Mouse (Mus musculus): ENCODE results near the gene Pald1. TPM values are rescaled to one million over a fixed set of nuclear protein-coding genes. Genes with fewer than 3 reads are reported as not detected.

The Pald1 gene
- polyA plus RNA-seq, 1 experiment from 2014 or later = 20.2 TPM

- no peaks in the 10 kb centered on the region for H3K27me3 ChIP-seq (ENCODE audit: insufficient read depth, low read length)
- no peak overlapping the region for H3K4me2 ChIP-seq (ENCODE audit: low read length)
- H3K9me3 ChIP-seq (replicated peaks; ENCODE audit: low read length) = no peaks in the 10 kb centered on the region
- peak; percentile 57; the same call in 1 of the 2 replicates for ATAC-seq (replicated peaks; ENCODE audit: low FRiP score, low read depth)
- peak; percentile 95 for DNase-seq (ENCODE audit: low spot score)
- TF ChIP-seq CTCF (IDR thresholded peaks at IDR 0.05; ENCODE audit: low read depth) = peak; percentile 94
- 0 out of 2 replicates have a peak, but pooled peaks cover 4% of the 10 kb centered on the region for H3K4me1 ChIP-seq (replicated peaks; ENCODE audit: insufficient read depth, low read length)
- H3K36me3 ChIP-seq (ENCODE audit: insufficient read depth, low read length) = no peaks in the 10 kb centered on the region
- H3K27ac ChIP-seq = no peak overlapping the region
- no peak overlapping the region for H3K4me3 ChIP-seq (replicated peaks; ENCODE audit: low read depth, low read length)
- H3K9ac ChIP-seq (ENCODE audit: low read depth, low read length) = no peak overlapping the region
- 25% methylated on average over 13 of the region's 13 CpGs for whole genome bisulfite sequencing
Observed at GRCm38 (mm10) chr10:61399156-61399734, 15.9 kb upstream of the Pald1 start.

- no peak for ATAC-seq (replicated peaks; ENCODE audit: low FRiP score, low read depth)
- Histone ChIP-seq H3K4me2 (ENCODE audit: low read length) (no peak overlapping the region), H3K4me1 (replicated peaks; ENCODE audit: insufficient read depth, low read length) (0 out of 2 replicates have a peak, but pooled peaks cover 4% of the 10 kb centered on the region), H3K9me3 (replicated peaks; ENCODE audit: low read length) (no peaks in the 10 kb centered on the region), H3K27ac (no peak overlapping the region), H3K9ac (ENCODE audit: low read depth, low read length) (0 out of 2 replicates have a peak overlapping the region, but pooled peaks have one; percentile 35), H3K4me3 (replicated peaks; ENCODE audit: low read depth, low read length) (no peak overlapping the region), H3K27me3 (ENCODE audit: insufficient read depth, low read length) (no peaks in the 10 kb centered on the region), H3K36me3 (ENCODE audit: insufficient read depth, low read length) (no peaks in the 10 kb centered on the region)
- TF ChIP-seq CTCF (IDR thresholded peaks at IDR 0.05; ENCODE audit: low read depth) = no peak
- DNase-seq (ENCODE audit: low spot score) = no peak
- WGBS = 56% methylated on average over 3 of the region's 3 CpGs
Observed at GRCm38 (mm10) chr10:61398125-61398524, 14.8 kb upstream of the Pald1 start.

- no peaks in the 10 kb centered on the region for H3K36me3 ChIP-seq (ENCODE audit: insufficient read depth, low read length)
- no peak overlapping the region for H3K9ac ChIP-seq (ENCODE audit: low read depth, low read length)
- H3K4me1 ChIP-seq (replicated peaks; ENCODE audit: insufficient read depth, low read length) = peaks cover 9% of the 10 kb centered on the region; the same call in 1 of the 2 replicates
- TF ChIP-seq CTCF (IDR thresholded peaks at IDR 0.05; ENCODE audit: low read depth) = no peak
- no peak overlapping the region for H3K4me3 ChIP-seq (replicated peaks; ENCODE audit: low read depth, low read length)
- no peaks in the 10 kb centered on the region for H3K9me3 ChIP-seq (replicated peaks; ENCODE audit: low read length)
- DNase-seq (ENCODE audit: low spot score) = no peak
- H3K4me2 ChIP-seq (ENCODE audit: low read length) = no peak overlapping the region
- 20% methylated on average over 9 of the region's 9 CpGs for WGBS
- no peak; the same call in 1 of the 2 replicates for ATAC-seq (replicated peaks; ENCODE audit: low FRiP score, low read depth)
- H3K27ac ChIP-seq = no peak overlapping the region
- no peaks in the 10 kb centered on the region for H3K27me3 ChIP-seq (ENCODE audit: insufficient read depth, low read length)
Observed at GRCm38 (mm10) chr10:61394476-61395136, 11.3 kb upstream of the Pald1 start.

GRCm38 (mm10) chr10:61392584-61392983 lies 9.3 kb upstream of the Pald1 start:
- H3K9ac ChIP-seq (ENCODE audit: low read depth, low read length) = no peak overlapping the region
- H3K4me2 ChIP-seq (ENCODE audit: low read length) = no peak overlapping the region
- no peaks in the 10 kb centered on the region for H3K9me3 ChIP-seq (replicated peaks; ENCODE audit: low read length)
- no peaks in the 10 kb centered on the region for H3K36me3 ChIP-seq (ENCODE audit: insufficient read depth, low read length)
- no peak overlapping the region for H3K4me3 ChIP-seq (replicated peaks; ENCODE audit: low read depth, low read length)
- no peaks in the 10 kb centered on the region for H3K27me3 ChIP-seq (ENCODE audit: insufficient read depth, low read length)
- 31% methylated on average over 4 of the region's 4 CpGs for WGBS
- TF ChIP-seq CTCF (IDR thresholded peaks at IDR 0.05; ENCODE audit: low read depth) = no peak
- DNase-seq (ENCODE audit: low spot score) (peak; percentile 57), ATAC-seq (replicated peaks; ENCODE audit: low FRiP score, low read depth) (no peak)
- no peak overlapping the region for H3K27ac ChIP-seq
- peaks cover 9% of the 10 kb centered on the region; the same call in 1 of the 2 replicates for H3K4me1 ChIP-seq (replicated peaks; ENCODE audit: insufficient read depth, low read length)

GRCm38 (mm10) chr10:61390148-61390547 lies 6.8 kb upstream of the Pald1 start:
- Histone ChIP-seq H3K9ac (ENCODE audit: low read depth, low read length) (no peak overlapping the region), H3K4me3 (replicated peaks; ENCODE audit: low read depth, low read length) (no peak overlapping the region), H3K9me3 (replicated peaks; ENCODE audit: low read length) (no peaks in the 10 kb centered on the region), H3K36me3 (ENCODE audit: insufficient read depth, low read length) (no peaks in the 10 kb centered on the region), H3K4me2 (ENCODE audit: low read length) (no peak overlapping the region), H3K27ac (no peak overlapping the region), H3K27me3 (ENCODE audit: insufficient read depth, low read length) (no peaks in the 10 kb centered on the region), H3K4me1 (replicated peaks; ENCODE audit: insufficient read depth, low read length) (peaks cover 9% of the 10 kb centered on the region; the same call in 1 of the 2 replicates)
- WGBS = 71% methylated on average over 2 of the region's 2 CpGs
- TF ChIP-seq CTCF (IDR thresholded peaks at IDR 0.05; ENCODE audit: low read depth) = no peak
- no peak for ATAC-seq (replicated peaks; ENCODE audit: low FRiP score, low read depth)
- no peak for DNase-seq (ENCODE audit: low spot score)

GRCm38 (mm10) chr10:61389020-61389419 lies 5.7 kb upstream of the Pald1 start:
- 72% methylated on average over 5 of the region's 5 CpGs for WGBS
- Histone ChIP-seq H3K27ac (no peak overlapping the region), H3K27me3 (ENCODE audit: insufficient read depth, low read length) (no peaks in the 10 kb centered on the region), H3K9me3 (replicated peaks; ENCODE audit: low read length) (no peaks in the 10 kb centered on the region), H3K4me2 (ENCODE audit: low read length) (no peak overlapping the region), H3K36me3 (ENCODE audit: insufficient read depth, low read length) (no peaks in the 10 kb centered on the region), H3K4me1 (replicated peaks; ENCODE audit: insufficient read depth, low read length) (peaks cover 8% of the 10 kb centered on the region; the same call in 1 of the 2 replicates), H3K9ac (ENCODE audit: low read depth, low read length) (no peak overlapping the region), H3K4me3 (replicated peaks; ENCODE audit: low read depth, low read length) (no peak overlapping the region)
- TF ChIP-seq CTCF (IDR thresholded peaks at IDR 0.05; ENCODE audit: low read depth) = no peak
- ATAC-seq (replicated peaks; ENCODE audit: low FRiP score, low read depth) (no peak), DNase-seq (ENCODE audit: low spot score) (no peak)
